Mouse (Mus musculus) adrenal gland, adult (tissue): ENCODE results near the gene Il9r.
"Not testable (repeated sequence)": the region's sequence is repeated elsewhere in the genome, so short reads cannot be mapped to it uniquely, and the experiment has no call there.

ENCODE experiments used
- DNase-seq, 2 experiments: peaks; one replicate each; pipeline ENCODE4 v3.0.0; 2022 to 2023; ENCODE audit warnings: low spot score in 1 of 2; ENCODE audit not compliant: inconsistent age in 2 of 2

Il9r gene

GRCm38 (mm10) chr11:32201922-32202685 is 2.0 kb upstream of the Il9r start:
- DNase-seq = peak in 1 of 2 experiments; percentile 0

DNA sequence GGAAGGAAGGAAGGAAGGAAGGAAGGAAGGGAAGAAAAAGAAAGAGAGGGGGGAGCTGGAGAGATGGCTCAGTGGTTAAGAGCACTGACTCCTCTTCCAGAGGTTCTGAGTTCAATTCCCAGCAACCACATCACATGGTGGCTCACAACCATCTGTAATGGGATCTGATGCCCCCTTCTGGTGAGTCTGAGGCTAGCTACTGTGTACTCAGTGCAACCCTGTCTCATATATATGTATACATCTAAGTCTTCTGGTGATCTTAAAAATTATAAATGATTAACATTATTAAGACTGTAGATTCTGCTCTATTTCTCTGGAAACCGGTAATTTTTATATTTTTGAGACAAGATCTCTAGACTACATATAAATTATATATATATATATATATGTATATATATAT is 913 bp upstream of the Il9r start:
- DNase-seq = not testable (repeated sequence)

DNA sequence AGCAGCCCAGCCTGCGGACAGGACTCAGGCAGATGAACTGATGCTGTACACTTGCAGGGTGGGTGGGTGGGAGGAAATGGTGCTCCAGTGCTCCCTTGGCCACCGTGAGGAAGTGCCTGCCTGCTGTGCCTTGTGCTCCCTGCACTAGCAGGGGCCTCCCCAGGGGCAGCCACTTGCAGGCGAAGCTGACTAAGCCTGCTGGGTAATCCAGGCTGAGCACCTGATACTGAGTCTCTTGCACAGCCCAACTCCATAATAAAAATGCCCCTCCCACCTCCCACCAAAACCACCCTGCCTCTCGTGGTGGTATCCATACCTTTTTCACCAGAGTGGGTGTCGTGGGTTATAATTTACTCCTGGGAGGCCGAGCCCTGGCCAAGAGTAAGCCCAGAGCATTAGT is 849 bp downstream of the Il9r start:
- no peak for DNase-seq

DNA sequence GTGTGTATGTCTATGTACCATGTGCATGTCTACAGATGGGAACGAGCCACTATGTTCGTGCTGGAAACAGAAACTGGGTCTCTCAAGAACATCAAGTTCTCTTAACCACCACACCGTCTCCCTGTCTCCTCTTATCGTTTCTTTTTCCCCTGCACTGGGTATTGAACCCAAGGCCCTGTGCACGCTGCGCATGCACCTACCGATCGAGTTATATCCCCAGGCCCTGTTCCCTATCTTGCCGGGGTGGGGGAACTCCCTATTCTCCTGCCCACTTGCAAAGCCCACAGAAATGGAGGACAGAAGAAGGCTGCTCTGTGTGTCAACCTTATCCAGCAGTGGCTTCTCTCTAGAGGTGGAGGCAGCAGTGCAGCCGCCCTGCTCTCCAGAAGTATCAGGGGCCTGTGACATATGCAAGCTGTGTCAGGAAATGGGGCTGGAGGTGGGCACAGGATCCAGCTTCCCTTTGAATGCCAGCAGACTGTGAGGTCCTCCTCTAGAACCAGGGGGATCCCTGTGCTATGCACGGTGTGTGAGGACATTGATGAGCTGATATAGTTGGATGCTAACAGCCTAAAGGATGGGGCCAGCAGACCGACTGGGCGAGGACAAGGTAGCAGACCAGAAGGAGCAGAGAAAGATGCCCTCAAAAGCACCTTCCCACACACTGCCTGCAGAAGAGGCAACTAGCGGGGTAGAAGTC is 1.7 kb downstream of the Il9r start:
- DNase-seq = no peak

GRCm38 (mm10) chr11:32197766-32198165 is 2.3 kb downstream of the Il9r start:
- DNase-seq = no peak

GRCm38 (mm10) chr11:32196727-32197126 is 3.4 kb downstream of the Il9r start:
- DNase-seq = no peak

- DNase-seq = no peak
These were observed 4.1 kb downstream of the Il9r start for GRCm38 (mm10) chr11:32195867-32196540.

DNA sequence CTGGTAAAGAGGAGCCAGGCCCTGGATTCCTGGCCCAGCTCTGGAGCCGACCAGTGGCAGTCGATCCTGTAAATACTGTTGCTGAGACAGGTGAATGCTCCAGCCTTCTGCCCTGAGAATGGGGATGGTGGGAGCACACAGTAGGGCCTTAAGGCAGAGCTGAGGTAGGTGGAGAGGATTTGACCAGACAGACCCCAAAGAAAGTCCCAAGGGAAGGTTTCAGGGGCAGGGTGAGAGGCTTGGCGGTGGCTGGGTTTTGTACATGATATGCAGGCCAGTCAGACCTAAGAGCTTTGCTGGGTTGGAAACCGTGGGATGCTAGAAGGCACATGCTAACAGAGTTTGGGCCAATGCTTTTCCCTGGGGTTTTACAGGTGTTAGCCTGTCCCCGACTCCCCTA is 5.5 kb downstream of the Il9r start:
- DNase-seq = no peak

GRCm38 (mm10) chr11:32194086-32194485 is 6.0 kb downstream of the Il9r start:
- DNase-seq = no peak

- no peak for DNase-seq
These were observed 6.9 kb downstream of the Il9r start for GRCm38 (mm10) chr11:32193156-32193555.

- no peak for DNase-seq
These were observed 9.4 kb downstream of the Il9r start for GRCm38 (mm10) chr11:32190603-32191110.

DNA sequence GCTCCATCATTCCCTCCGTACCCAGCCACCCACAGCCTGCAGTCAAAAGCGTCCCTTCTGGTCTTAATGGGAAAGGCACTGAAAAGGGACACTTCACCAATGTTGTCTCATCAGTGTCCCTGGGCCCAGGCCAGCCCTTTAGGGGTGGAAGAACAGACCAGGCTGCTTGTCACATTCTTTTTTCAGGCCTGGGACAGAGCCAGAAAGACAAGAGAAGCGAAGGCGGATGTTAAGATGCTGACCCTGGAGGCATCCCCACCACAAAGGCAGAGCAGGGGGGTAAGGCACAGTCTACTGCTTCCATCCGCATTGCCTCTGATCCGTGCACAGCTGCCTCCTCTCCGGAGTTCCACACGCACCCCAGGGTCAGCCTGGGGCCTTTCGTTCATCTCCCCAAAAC is 10.0 kb downstream of the Il9r start:
- DNase-seq = no peak

DNA sequence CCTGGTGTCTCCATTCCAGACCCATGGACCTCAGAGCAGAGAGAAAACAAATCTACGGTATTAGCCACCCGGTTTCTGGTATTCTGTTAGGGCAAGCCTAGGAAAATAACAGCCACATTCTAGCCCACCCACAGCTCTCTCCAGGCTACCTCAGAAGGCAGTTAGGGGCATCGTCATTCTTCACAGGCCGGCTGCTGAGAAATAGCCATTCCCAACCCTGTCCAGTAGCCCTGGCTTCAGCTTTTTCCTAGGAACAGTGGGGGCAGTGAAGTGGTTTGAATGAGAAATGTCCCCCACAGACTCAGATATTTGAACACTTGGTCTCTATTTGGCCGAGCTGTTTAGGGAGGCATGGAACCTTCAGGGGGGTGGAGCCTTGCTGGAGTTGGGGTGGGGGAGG is 10.6 kb downstream of the Il9r start:
- DNase-seq = no peak

DNA sequence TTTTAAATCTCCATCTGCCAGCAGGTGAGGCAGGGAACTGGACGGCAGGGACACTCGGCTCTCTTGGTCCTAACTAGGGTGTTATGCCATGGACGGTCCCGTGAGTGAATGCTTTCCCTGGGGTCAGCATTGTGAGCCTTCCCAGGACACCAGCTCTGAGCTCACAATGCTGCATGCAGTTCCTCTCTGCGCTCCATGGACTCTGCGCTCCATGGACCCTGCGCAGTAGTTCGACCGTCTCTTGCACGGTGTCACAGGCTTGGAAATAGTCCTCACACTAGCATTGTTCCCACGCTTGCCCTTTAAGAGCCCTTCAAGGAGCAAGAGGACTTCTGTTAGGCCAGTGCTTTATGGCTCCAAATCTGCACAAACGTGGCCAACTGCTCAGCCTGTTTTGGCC is 11.2 kb downstream of the Il9r start:
- no peak for DNase-seq

DNA sequence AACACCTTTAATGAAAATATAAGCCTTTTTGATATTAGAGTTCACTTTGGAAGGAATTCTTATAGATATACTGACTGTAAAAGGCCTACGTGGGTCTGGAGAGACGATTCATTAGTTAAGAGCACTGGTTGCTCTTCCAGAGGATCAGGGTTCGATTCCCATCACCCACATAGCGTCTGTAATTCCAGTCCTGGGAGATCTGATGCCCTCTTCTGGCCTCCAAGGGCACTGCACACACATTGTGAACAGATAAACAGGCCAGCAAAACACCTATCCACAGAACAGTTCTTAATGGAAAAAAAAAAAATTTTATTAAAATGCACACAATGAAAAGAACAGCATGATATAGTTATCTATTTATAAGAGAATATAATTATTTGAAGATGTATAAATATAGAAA is 12.8 kb downstream of the Il9r start:
- DNase-seq = no peak

GRCm38 (mm10) chr11:32186031-32186430 is 14.0 kb downstream of the Il9r start:
- DNase-seq = no peak

DNA sequence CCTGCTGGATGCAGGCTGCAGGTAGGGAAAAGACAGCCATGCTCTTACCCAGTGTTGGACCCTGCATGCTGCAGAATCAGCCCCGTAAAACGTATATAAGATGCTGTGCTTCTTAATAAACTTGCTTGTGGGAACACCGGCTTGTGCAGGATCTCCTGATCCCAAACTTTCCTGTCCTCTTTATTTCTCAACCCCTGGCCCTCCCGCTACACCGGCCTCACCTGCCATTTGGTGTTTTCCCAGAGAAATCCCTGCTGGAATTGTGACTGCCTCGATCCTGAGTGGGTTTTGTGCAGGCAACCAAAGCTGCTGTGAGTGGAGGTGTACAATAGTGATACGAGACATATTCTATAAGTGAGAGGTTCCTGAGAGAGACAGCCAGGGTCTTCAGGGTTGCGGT is 15.6 kb downstream of the Il9r start:
- no peak for DNase-seq

GRCm38 (mm10) chr11:32181973-32182868 is 17.9 kb downstream of the Il9r start:
- peak; percentile 71 to 95 for DNase-seq

DNA sequence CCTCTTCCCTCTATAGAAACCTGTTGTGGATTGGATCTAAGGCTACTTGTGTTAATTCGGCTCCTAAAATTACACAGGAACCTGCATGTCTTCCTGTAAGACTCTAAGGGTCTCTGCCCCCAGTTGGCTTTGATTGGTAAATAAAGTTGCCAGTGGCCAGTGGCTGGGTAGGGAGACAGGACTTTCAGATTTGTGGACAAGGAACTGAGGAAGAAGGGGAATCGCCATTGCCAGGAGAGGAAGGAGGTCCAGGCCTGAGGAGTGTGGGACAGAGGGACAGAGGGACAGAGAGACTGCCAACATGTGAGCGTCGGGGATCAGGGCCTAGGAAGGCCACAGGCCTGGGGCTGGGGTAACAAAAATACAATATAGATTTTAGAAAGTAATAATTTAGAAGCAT is 18.8 kb downstream of the Il9r start:
- DNase-seq = no peak

DNA sequence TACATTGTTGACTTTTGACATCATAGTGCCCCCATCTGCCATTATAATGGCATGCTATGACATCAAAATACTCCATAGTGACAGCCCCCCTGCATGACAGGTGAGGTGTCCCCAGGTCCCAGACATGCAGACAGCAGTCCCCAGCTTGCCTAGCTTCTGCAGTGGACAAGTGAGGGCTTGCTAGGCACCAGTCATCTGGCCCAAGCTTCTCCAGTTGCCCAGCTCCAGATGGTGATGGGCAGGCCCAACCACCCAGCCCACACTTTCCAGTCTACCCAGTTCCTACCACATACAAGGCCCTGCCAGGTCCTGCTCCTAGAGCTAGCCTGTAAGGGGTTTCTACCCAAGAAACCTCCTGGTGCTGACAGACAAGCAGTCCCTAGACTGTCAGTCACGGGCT is 21.6 kb downstream of the Il9r start:
- no peak for DNase-seq

- no peak for DNase-seq
These were observed 33.4 kb downstream of the Il9r start for GRCm38 (mm10) chr11:32166683-32167082.
